ENCODE assay signal across 9 mouse cellular contexts in the genomic region with DNA sequence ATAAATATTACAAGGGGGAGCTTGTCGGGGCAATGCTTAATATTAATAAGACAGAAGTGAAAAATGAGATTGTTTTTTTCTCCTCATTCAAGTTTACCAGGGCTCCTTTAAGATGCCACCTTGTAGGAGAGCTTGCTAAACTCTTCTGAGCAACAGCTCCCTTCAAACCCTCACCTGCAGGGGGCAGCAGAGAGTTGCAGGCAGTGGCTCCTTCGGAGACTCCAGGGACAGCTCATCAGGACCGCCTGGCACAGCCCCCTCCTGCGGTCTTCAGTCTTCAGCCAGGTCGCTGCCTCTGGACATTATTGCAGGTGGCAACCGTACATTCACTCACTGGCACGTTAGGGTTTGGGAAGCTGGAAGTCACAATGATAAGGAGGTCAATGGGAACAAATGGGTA. TPM values are rescaled to one million over a fixed set of nuclear protein-coding genes. Genes with fewer than 3 reads are reported as not detected.
DNase-seq lines count a peak whose midpoint lies in the region; ATAC-seq lines count a peak whose summit lies in the region.
"Had no signal": no experiment of that assay in that cellular context is flagged by ENCODE, and none has a peak within 500 bp of the region (broad histone marks: within the 10 kb centered on the region; RNA-seq: fewer than 3 reads in every experiment).

No protein-coding gene starts in this region.

- intact Hi-C loops in left cerebral cortex, postnatal 14 days (cut with DNase I), result no loop called here

- no peak overlapping the region for H3K4me3 ChIP-seq in heart, embryonic 11.5 days (ENCODE audit: low read depth, low read length)
- no peak overlapping the region for H3K4me3 ChIP-seq in heart, embryonic 16.5 days (ENCODE audit: low read length)
- H3K4me3 ChIP-seq: midbrain, embryonic 12.5 days had no signal

- no peak overlapping the region for H3K9ac ChIP-seq in heart, embryonic 11.5 days (ENCODE audit: low read depth, low read length)
- H3K9ac ChIP-seq in heart, embryonic 16.5 days (ENCODE audit: low read length), result no peak overlapping the region
- H3K9ac ChIP-seq: midbrain, embryonic 12.5 days had no signal

- H3K9me3 ChIP-seq in heart, embryonic 11.5 days (replicated peaks; ENCODE audit: control insufficient read depth, low read length), result no peaks in the 10 kb centered on the region
- H3K9me3 ChIP-seq in heart, embryonic 16.5 days (replicated peaks; ENCODE audit: control insufficient read depth, low read length), result no peaks in the 10 kb centered on the region
- H3K9me3 ChIP-seq: midbrain, embryonic 12.5 days had no signal

- H3K36me3 ChIP-seq in heart, embryonic 11.5 days (ENCODE audit: control insufficient read depth, insufficient read depth, low read length), result no peaks in the 10 kb centered on the region
- H3K36me3 ChIP-seq in heart, embryonic 16.5 days (ENCODE audit: control insufficient read depth, insufficient read depth), result no peaks in the 10 kb centered on the region
- H3K36me3 ChIP-seq: midbrain, embryonic 12.5 days had no signal

- peak; percentile 63 to 91 for DNase-seq in heart, adult 18-20 months
- DNase-seq in ZHBTc4 (ENCODE audit: low read depth, low spot score), result peak; percentile 87
- DNase-seq in cerebellum, postnatal 36 days, result peak; percentile 75 to 80
- peak; percentile 61 to 79 for DNase-seq in left cerebral cortex, postnatal 14 days (ENCODE audit: low spot score in 2 of 2)
- peak; percentile 39 to 67 for DNase-seq in natural killer cell, adult 2 months (ENCODE audit: low spot score in 2 of 2)
- peak; percentile 36 for DNase-seq in testis, postnatal 14 days (ENCODE audit: low spot score)

- no peaks in the 10 kb centered on the region for H3K4me1 ChIP-seq in heart, embryonic 11.5 days (ENCODE audit: control insufficient read depth, insufficient read depth, low read length)
- H3K4me1 ChIP-seq in heart, embryonic 16.5 days (ENCODE audit: control insufficient read depth, insufficient read depth, low read length), result no peaks in the 10 kb centered on the region

- WGBS in heart, embryonic 11.5 days (ENCODE audit: insufficient replicate concordance), result 20% methylated on average over 7 of the region's 7 CpGs
- WGBS in heart, embryonic 16.5 days, result 21% methylated on average over 7 of the region's 7 CpGs

- no peak overlapping the region for H3K27ac ChIP-seq in heart, embryonic 11.5 days (ENCODE audit: low read depth, low read length)
- no peak overlapping the region for H3K27ac ChIP-seq in heart, embryonic 16.5 days (ENCODE audit: low read length)
- H3K27ac ChIP-seq: midbrain, embryonic 12.5 days had no signal

- no peak for ATAC-seq in heart, embryonic 11.5 days (replicated peaks; ENCODE audit: insufficient number of reproducible peaks, low FRiP score, low TSS enrichment)
- peak; percentile 37; the same call in 1 of the 2 replicates for ATAC-seq in heart, embryonic 16.5 days (replicated peaks; ENCODE audit: extremely low read depth, insufficient read depth, low FRiP score)

- no peaks in the 10 kb centered on the region for H3K27me3 ChIP-seq in heart, embryonic 11.5 days (ENCODE audit: control insufficient read depth, insufficient read depth, low read length)
- no peaks in the 10 kb centered on the region for H3K27me3 ChIP-seq in heart, embryonic 16.5 days (ENCODE audit: control insufficient read depth, insufficient read depth, low read length)
- H3K27me3 ChIP-seq: midbrain, embryonic 12.5 days had no signal

- no peak overlapping the region for H3K4me2 ChIP-seq in heart, embryonic 11.5 days
- H3K4me2 ChIP-seq in heart, embryonic 16.5 days (ENCODE audit: low read depth, low read length), result no peak overlapping the region
- H3K4me2 ChIP-seq: midbrain, embryonic 12.5 days had no signal

RNA-seq across cellular contexts. Expression of a gene that starts 18.9 kb away (rescaled TPM):
- total RNA-seq in heart, adult 18-20 months (2021), result 10 to 100 TPM; 20.6 to 24.3 TPM
- polyA plus RNA-seq in heart, embryonic 11.5 days (2014; fragmentation: Nextera tagmentation; extraction: Ambion mirVana), result 4.5 and 4.8 TPM in 2 replicates
- 6.8 and 7.5 TPM in 2 replicates for polyA plus RNA-seq in heart, embryonic 16.5 days (2015; fragmentation: Nextera tagmentation; extraction: Ambion mirVana)
- total RNA-seq in left cerebral cortex, postnatal 14 days (2021), result 1 to 10 TPM; 8.4 to 8.8 TPM

Comparison
In these comparisons a context has a peak if more than half of its experiments do, and no peak if none do; other contexts are left out.
1. DNase-seq: peak in every context shown above with its lines; median percentile 87 in ZHBTc4; 78 in cerebellum, postnatal 36 days; 77 in heart, adult 18-20 months; 70 in left cerebral cortex, postnatal 14 days; 53 in natural killer cell, adult 2 months; 36 in testis, postnatal 14 days.